Mouse (Mus musculus) liver, postnatal 0 days (tissue): ENCODE data around the gene Klf13.

Experiments
- CTCF ChIP-seq: sonication (generic); IDR thresholded peaks from 2 replicates; pipeline ENCODE4 v1.5.1; 2016; ENCODE audit warnings: antibody characterized with exemption, low read depth
- EP300 ChIP-seq: IDR thresholded peaks from 2 replicates; pipeline ENCODE4 v1.6.1; 2016; ENCODE audit warnings: antibody characterized with exemption, low read depth, mild to moderate bottlenecking

GRCm38 (mm10) chr7:63899925-63900324 is 38.8 kb downstream of the Klf13 start:
- TF ChIP-seq CTCF (no peak), EP300 (no peak)
